8 mouse cellular contexts compared by ENCODE assay signal in the genomic region with DNA sequence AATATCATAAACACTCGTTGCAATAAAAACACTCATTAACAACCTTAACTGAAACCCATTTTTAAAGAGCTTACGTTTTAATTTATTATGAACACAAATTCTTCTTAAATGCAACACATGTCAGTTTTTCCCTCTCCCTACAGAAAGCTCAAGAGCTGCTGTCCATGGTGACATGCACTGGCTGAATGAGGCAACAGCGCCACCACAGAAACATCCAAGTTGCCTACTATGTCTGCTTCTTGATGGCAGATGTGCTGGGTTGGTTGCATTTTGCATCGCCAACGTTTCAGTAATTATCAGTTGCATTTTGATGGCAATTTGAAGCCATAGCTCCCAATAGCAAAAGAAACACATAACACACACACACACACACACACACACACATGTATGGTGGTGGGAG. TPM values are rescaled to one million over a fixed set of nuclear protein-coding genes. Genes with fewer than 3 reads are reported as not detected.
A peak's percentile ranks its signal among the peaks of the same experiment; 100 is the strongest.
DNase-seq lines count a peak whose midpoint lies in the region; ATAC-seq and TF ChIP-seq lines count a peak whose summit lies in the region.

No protein-coding gene starts in this region.

- no peaks in the 10 kb centered on the region for H3K36me3 ChIP-seq in lung, embryonic 14.5 days (ENCODE audit: insufficient read depth)
- H3K36me3 ChIP-seq in hindbrain, embryonic 13.5 days = peaks cover 3% of the 10 kb centered on the region
- H3K36me3 ChIP-seq in midbrain, embryonic 14.5 days (ENCODE audit: control insufficient read depth, insufficient read depth, low read length) = no peaks in the 10 kb centered on the region

- peak; percentile 54 for TF ChIP-seq CTCF in lung, embryonic 14.5 days (IDR thresholded peaks at IDR 0.05; ENCODE audit: low read depth)

- H3K9me3 ChIP-seq in lung, embryonic 14.5 days (ENCODE audit: low read depth, low read length) = no peaks in the 10 kb centered on the region
- H3K9me3 ChIP-seq in hindbrain, embryonic 13.5 days = no peaks in the 10 kb centered on the region
- no peaks in the 10 kb centered on the region for H3K9me3 ChIP-seq in midbrain, embryonic 14.5 days (ENCODE audit: control insufficient read depth, low read length)

- H3K9ac ChIP-seq in lung, embryonic 14.5 days = no peak overlapping the region
- peak overlapping the region; percentile 51 for H3K9ac ChIP-seq in hindbrain, embryonic 13.5 days
- H3K9ac ChIP-seq in midbrain, embryonic 14.5 days (replicated peaks; ENCODE audit: low read length) = peak overlapping the region; percentile 85; the same call in 1 of the 2 replicates

- no peak overlapping the region for H3K4me2 ChIP-seq in lung, embryonic 14.5 days
- H3K4me2 ChIP-seq in hindbrain, embryonic 13.5 days = peak overlapping the region; percentile 78
- peak overlapping the region; percentile 79 for H3K4me2 ChIP-seq in midbrain, embryonic 14.5 days (ENCODE audit: low read length)

- no peak for ATAC-seq in lung, embryonic 14.5 days (ENCODE audit: insufficient read depth)
- no peak for ATAC-seq in hindbrain, embryonic 13.5 days (ENCODE audit: low FRiP score)
- no peak for ATAC-seq in midbrain, embryonic 14.5 days (ENCODE audit: low FRiP score, low TSS enrichment)
- no peak for ATAC-seq in inflammation-experienced regulatory T-cells, adult 6 months

- peaks cover 48% of the 10 kb centered on the region for H3K27me3 ChIP-seq in lung, embryonic 14.5 days (ENCODE audit: insufficient read depth, low read length)
- H3K27me3 ChIP-seq in hindbrain, embryonic 13.5 days = no peaks in the 10 kb centered on the region
- no peaks in the 10 kb centered on the region for H3K27me3 ChIP-seq in midbrain, embryonic 14.5 days (ENCODE audit: control insufficient read depth, insufficient read depth, low read length)

- no peak overlapping the region for H3K4me3 ChIP-seq in lung, embryonic 14.5 days (ENCODE audit: low read depth, low read length)
- peak overlapping the region; percentile 77 for H3K4me3 ChIP-seq in hindbrain, embryonic 13.5 days
- H3K4me3 ChIP-seq in midbrain, embryonic 14.5 days (replicated peaks; ENCODE audit: low read depth, low read length) = peak overlapping the region; percentile 75

- DNase-seq in lung, embryonic 14.5 days = peak; percentile 64
- DNase-seq in lung, postnatal 36 days = no peak
- DNase-seq in embryo, embryonic 11 days = peak; percentile 79
- DNase-seq in midbrain, embryonic 14.5 days = peak; percentile 89
- no peak for DNase-seq in c-Kit-positive CD71-positive TER-119-positive erythroid progenitor cells, embryonic 14.5 days (ENCODE audit: low spot score)
- DNase-seq in gastrocnemius, postnatal 25 days = no peak

- WGBS in lung, embryonic 14.5 days = 11% methylated on average over 5 of the region's 5 CpGs
- WGBS in hindbrain, embryonic 13.5 days = 5% methylated on average over 5 of the region's 5 CpGs
- WGBS in midbrain, embryonic 14.5 days = 9% methylated on average over 5 of the region's 5 CpGs

- H3K27ac ChIP-seq in lung, embryonic 14.5 days (ENCODE audit: low read depth) = no peak overlapping the region
- peak overlapping the region; percentile 35; the same call in 1 of the 2 replicates for H3K27ac ChIP-seq in hindbrain, embryonic 13.5 days
- no peak overlapping the region; the same call in 1 of the 2 replicates for H3K27ac ChIP-seq in midbrain, embryonic 14.5 days (replicated peaks; ENCODE audit: low read depth, low read length)

- no peaks in the 10 kb centered on the region for H3K4me1 ChIP-seq in lung, embryonic 14.5 days (ENCODE audit: insufficient read depth)
- peaks cover 28% of the 10 kb centered on the region for H3K4me1 ChIP-seq in hindbrain, embryonic 13.5 days (replicated peaks)
- peaks cover 12% of the 10 kb centered on the region for H3K4me1 ChIP-seq in midbrain, embryonic 14.5 days (ENCODE audit: control insufficient read depth, insufficient read depth, low read length)

RNA-seq across cellular contexts. Expression of gene Nell2, which starts 2.4 kb away (rescaled TPM):
- 1.3 and 1.4 TPM in 2 replicates for polyA plus RNA-seq in lung, embryonic 14.5 days (2014; fragmentation: Nextera tagmentation; extraction: Ambion mirVana)
- 171 and 185 TPM in 2 replicates for polyA plus RNA-seq in hindbrain, embryonic 13.5 days (2015; fragmentation: Nextera tagmentation; extraction: Ambion mirVana)
- polyA plus RNA-seq in midbrain, embryonic 14.5 days (2014; fragmentation: Nextera tagmentation; extraction: Ambion mirVana) = 136 and 170 TPM in 2 replicates
- polyA plus RNA-seq in inflammation-experienced regulatory T-cells, adult 6 months (2017; shearing (Covaris generic)) = not detected
- total RNA-seq in gastrocnemius, postnatal 25 days (2021) = under 1 TPM in 1 of 2 experiments, not detected in 1; 0.20 TPM

Comparison
In these comparisons a context has a peak if more than half of its experiments do, and no peak if none do; other contexts are left out.
1. DNase-seq: peak in lung, embryonic 14.5 days (single experiment), embryo, embryonic 11 days (single experiment) and midbrain, embryonic 14.5 days (single experiment); none in lung, postnatal 36 days (single experiment), c-Kit-positive CD71-positive TER-119-positive erythroid progenitor cells, embryonic 14.5 days (single experiment) and gastrocnemius, postnatal 25 days (single experiment).
2. RNA of gene Nell2, which starts 2.4 kb away (polyA plus RNA-seq): 171 to 185 TPM in hindbrain, embryonic 13.5 days and 136 to 170 TPM in midbrain, embryonic 14.5 days; 1.3 to 1.4 TPM in lung, embryonic 14.5 days and not detected in inflammation-experienced regulatory T-cells, adult 6 months; every median in the first group is over 10 times any median in the second.